Mouse (Mus musculus) gastrocnemius, postnatal 14 days (tissue): ENCODE results near the gene Zfp467. TPM values are rescaled to one million over a fixed set of nuclear protein-coding genes. Genes with fewer than 3 reads are reported as not detected.

Source experiments
- DNase-seq: peaks from one replicate; pipeline ENCODE4 v3.0.0; 2021; ENCODE audit warnings: mixed read lengths
- intact Hi-C: fragments of 180-260 bp; cut with DNase I; formaldehyde crosslinking; loops from one replicate; pipeline ENCODE4 v1.15.1; 2025; ENCODE audit warnings: low total_unique reads
- total RNA-seq, 2 experiments: library from RNA; stranded (reverse); gene quantifications; 2 replicates each; pipeline ENCODE4 v1.2.3; 2021

The Zfp467 gene
- total RNA-seq, 2 experiments from 2014 or later, result 15.9 to 16.5 TPM

DNA sequence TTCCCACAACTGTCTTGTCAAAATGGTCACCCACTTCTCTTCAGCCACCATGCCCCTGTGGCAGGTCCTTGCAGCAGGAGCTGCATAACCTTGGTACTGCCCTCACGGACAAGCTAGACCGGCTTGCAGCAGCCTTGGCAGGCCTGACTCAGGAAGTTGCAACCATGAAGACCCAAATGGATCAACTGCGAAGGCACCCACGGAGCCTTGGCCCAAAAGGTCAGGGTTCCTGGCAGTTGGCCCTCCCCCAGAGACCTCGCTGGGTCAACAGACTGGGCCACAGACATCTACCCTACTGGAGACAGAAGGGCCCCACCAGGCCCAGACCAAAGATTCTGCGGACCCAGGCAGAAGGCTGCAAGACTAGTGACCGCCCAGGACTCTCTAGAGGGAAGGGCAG lies 30.0 kb downstream of the Zfp467 start:
- no peak for DNase-seq
- intact Hi-C loops, result no loop called here

DNA sequence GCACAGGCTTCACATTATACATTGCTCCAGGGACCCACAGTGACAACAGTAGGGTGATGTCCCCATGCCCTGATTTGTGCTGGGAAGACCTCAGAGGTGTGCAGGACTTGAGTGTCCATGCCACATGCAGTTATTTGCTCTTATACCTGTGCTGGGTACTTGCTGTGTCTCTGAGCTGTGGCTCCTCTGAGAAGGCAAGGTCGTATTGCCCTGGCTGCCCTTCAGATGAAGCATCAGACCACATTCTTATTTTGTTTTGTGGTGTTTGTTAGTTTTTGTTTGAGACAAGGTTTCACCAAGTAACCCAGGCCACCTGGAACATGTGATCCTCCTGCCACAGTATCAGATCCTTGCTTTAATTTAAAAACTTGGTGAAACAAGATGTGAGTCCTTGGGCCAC lies 30.7 kb downstream of the Zfp467 start:
- intact Hi-C loops, result no loop called here
- DNase-seq, result no peak

DNA sequence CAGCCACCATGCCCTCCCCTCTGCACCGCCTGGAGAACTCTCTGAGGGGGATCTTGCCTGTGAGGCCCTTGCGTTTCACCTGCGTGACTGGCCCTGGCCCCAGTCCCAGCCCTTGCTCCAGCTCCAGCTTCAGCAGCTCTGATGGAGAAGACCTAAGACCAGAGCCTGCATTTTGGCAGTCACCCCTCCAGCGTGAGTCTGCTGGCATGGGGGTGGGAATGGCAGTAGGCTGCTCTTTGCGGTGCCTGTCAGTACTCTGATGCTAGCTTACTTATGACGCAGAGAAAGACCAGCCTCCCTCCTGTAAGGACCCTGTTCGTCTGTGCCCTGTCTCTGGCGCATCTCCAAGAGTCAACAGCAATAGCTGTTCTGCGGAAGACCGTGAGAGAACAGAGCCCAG lies 32.5 kb downstream of the Zfp467 start:
- intact Hi-C loops, result no loop called here
- no peak for DNase-seq

- no peak for DNase-seq
- intact Hi-C loops, result no loop called here
These were observed 33.0 kb downstream of the Zfp467 start for GRCm38 (mm10) chr6:48412662-48413061.

DNA sequence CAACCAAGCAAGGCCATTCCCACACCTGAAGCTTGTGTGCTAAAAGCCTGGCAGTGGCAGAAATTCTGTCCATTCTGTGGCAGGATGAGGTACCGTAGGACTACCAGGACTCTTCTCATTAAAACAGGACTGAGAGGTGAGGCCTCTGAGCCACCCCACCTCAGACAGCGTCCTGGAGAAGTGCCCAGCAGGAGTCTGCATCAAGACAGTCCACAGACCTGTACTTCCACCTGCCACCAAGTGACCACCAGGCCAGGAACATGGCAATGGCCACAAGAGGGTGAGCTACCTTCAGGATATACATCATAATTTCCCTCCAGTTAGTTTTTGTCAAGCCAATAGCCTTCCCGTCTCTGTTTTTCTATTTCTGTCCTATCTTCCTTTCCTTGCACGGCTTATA lies 33.5 kb downstream of the Zfp467 start:
- intact Hi-C loops, result no loop called here
- no peak for DNase-seq

DNA sequence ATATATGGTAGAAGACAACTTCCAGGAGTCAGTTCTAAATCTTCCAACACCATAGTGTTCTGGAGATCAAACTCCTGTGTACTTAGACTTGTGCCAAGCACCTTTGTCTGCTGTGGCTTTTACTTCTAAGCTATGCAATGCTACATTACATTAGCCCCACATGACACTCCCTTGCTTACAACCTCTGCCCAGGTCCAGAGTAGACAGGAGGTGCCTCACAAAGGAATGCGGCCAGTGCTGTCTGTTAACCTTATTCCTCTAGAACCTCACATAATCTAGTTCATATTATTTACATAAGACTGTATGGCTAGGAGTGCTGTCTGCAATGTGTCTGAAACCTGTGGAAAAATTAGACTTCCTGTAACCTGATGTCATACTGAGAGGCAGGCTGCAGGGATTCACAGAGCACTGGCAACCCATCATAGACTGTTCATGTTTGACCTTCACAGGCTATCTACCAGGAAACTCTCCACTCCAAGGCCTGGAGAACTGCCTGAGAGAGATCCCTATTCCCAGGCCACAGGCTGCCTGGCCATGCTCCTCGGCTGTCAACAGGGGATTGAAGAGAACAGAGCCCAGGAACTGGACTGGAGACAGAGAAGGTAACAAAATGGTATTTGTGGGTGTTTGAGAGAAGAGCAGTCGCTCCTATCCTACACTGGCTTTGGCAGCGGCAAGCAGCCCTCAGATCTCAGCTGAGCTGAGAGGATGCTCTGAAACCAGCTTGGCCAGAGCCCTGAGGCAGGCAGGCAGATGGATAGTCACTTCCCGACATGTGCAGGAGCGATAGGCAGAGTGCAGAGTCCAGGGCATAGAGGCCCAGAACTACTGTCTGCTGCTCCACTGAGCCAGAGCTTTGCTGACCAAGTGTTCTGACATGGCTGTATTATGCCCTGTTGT lies 34.2 kb downstream of the Zfp467 start:
- intact Hi-C loops, result no loop called here
- DNase-seq, result no peak

DNA sequence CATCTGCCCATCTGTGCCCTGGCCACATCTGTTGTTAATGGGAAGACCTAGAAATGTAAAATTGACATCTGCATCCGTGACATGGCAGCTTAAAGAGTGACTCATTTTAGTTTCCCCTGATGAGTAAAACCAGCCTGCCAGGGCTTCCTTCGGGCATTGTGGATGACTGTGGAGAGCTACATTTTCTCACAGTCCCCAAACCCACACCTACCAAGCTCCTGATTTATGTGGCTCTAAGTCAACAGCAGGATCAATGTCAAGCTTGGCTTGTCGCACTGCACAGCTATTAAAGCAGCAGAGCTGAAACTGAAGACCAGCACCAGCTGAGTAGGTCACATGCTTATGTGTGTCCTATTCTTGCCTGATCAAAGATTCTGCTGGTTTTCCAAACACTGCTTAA lies 35.1 kb downstream of the Zfp467 start:
- DNase-seq, result peak; percentile 36

GRCm38 (mm10) chr6:48409726-48410343 lies 35.8 kb downstream of the Zfp467 start:
- DNase-seq, result no peak
- intact Hi-C loops, result no loop called here

More for the DNA sequence above, 35.1 kb downstream of the Zfp467 start:
- intact Hi-C loops, result no loop called here

GRCm38 (mm10) chr6:48404071-48404470 lies 41.6 kb downstream of the Zfp467 start:
- intact Hi-C loops, result no loop called here
- no peak for DNase-seq

DNA sequence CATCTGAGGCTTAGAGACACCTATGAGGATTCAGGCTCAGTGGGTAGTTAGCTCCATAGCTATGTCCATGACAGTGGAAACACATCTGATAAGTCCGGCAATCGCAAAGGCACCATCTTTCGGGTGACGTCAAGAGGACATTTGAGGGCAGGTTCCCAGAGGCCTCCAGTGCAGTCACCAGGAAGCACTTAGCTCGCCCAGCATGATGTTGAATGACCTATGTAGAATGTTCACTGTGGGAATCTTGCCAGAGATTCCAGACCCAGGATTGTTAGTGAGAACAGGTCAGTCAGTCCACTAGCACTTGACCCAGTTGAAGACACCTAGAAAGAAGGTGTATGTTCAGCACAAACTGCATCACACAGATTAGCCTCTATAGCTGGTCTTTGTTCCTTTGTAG lies 45.7 kb downstream of the Zfp467 start:
- intact Hi-C loops, result no loop called here
- DNase-seq, result no peak

DNA sequence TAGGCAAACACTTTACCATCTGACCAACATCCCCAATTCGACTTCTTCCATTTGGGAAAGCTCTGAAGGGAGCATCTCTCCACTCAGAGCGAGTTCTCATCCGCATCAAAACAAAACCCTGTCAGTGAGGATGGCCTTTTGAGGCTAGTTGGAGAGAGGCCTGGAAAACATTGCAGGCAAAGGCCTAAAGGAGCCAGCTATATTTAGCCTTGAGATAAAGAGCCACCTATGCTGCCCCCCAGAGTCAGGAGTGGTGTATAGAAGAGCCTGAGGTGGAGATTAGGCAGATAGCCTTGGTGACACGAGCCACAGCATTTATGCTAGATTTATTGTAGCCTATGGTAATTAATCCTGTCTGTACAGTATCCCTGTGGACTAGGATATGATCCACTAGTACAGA lies 48.3 kb downstream of the Zfp467 start:
- no peak for DNase-seq
- intact Hi-C loops, result no loop called here

GRCm38 (mm10) chr6:48396686-48397085 lies 48.9 kb downstream of the Zfp467 start:
- DNase-seq, result no peak

DNA sequence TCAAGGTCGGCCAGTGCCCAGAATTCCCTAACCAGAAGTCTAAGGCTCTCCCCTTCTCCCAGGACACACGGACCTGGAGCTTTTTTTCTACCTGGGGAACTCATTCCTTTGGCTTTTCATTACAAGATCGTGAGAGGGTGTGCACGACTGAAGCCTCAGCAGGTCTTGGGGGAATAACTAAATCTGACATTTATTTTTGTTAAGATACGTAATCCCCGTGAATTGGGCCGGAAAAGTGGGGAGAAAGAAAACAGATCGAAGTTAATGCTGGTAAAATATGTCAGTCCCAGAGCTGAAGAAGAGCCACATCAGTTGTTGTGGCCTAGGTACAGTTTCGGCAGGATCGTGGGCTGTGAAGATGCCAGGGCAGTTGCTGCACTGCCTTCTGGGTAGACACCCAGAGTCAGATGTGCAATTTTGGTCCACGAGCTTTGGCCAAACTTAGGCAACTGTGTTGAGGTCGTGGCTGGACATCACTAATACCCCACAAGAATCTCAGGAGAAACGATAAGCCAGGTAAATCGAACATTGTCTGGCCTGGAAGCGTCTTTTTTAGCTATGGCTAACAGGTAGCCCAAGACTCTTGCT lies 49.5 kb downstream of the Zfp467 start:
- intact Hi-C loops, result no loop called here
- no peak for DNase-seq

More at GRCm38 (mm10) chr6:48396686-48397085, 48.9 kb downstream of the Zfp467 start:
- intact Hi-C loops, result no loop called here

GRCm38 (mm10) chr6:48395105-48396007 lies 50.3 kb downstream of the Zfp467 start, which contains the start of gene Krba1:
Krba1 (plus strand) TSS chr6:48395586.
- DNase-seq, result peak; percentile 78
- intact Hi-C loops, result no loop called here

DNA sequence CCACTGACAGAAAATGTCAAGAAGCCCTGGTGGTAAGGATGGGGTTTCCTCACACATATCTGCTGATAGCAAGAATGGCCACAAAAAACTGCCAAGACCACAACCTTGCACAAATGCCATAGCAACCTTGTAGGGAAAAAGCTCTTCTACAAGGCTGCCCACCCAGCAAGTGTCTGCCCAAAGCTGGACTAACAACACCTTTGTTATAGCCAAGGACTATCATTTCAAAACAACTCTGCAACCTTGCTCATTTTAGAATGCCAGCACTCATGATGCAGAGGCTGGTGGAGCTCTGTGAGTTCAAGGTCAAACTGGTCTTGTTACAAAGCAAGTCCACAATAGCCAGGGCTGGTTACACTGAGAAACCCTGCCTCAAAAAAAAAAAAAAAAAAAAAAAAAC lies 51.8 kb downstream of the Zfp467 start:
- intact Hi-C loops, result no loop called here
- DNase-seq, result no peak

DNA sequence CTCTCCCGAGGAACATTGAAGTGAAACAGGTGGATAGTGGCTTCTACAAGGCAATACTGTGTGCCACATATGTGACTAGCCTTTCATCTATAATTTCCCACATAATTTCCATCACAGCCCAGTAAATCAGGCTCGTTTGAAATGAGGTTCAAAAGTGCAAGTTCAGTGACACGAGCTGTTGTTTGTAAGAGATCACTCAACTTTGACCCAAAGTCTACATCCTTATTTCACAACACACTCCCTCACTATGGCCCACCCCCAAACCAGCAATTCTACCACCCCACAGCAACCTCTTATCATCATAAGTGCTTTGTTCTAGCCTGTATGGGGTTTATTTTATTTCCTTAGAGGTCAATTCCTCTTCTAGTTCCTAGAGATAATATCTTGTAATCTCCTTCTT lies 57.4 kb downstream of the Zfp467 start:
- intact Hi-C loops, result no loop called here
- no peak for DNase-seq
